Mouse (Mus musculus): Measurements from ENCODE around the gene Sycp2l.

Sycp2l gene

GRCm38 (mm10) chr13:41113940-41114339, at the start of gene Sycp2l:
Gene Sycp2l (plus strand): TSS chr13:41114307.
- DNase-seq, result no peak

- no peak for DNase-seq
These were observed 46.5 kb upstream of the Sycp2l start for GRCm38 (mm10) chr13:41067618-41068017.

- no peak for DNase-seq
These were observed 42.5 kb upstream of the Sycp2l start for GRCm38 (mm10) chr13:41071617-41072016.

GRCm38 (mm10) chr13:41073819-41074218, 40.3 kb upstream of the Sycp2l start:
- no peak for DNase-seq

- DNase-seq, result no peak
These were observed 36.2 kb upstream of the Sycp2l start for GRCm38 (mm10) chr13:41077921-41078320.

GRCm38 (mm10) chr13:41078690-41079420, 35.3 kb upstream of the Sycp2l start:
- DNase-seq, result no peak

GRCm38 (mm10) chr13:41079421-41079780, 34.7 kb upstream of the Sycp2l start, which contains the start of gene Mak:
Gene Mak (minus strand): TSS chr13:41079706.
- peak; percentile 83 for DNase-seq

- no peak for DNase-seq
These were observed 34.2 kb upstream of the Sycp2l start for GRCm38 (mm10) chr13:41079859-41080258.

GRCm38 (mm10) chr13:41080700-41081099, 33.4 kb upstream of the Sycp2l start:
- no peak for DNase-seq

GRCm38 (mm10) chr13:41084521-41084920, 29.6 kb upstream of the Sycp2l start:
- no peak for DNase-seq

GRCm38 (mm10) chr13:41085140-41085539, 29.0 kb upstream of the Sycp2l start:
- DNase-seq, result no peak

- no peak for DNase-seq
These were observed 25.4 kb upstream of the Sycp2l start for GRCm38 (mm10) chr13:41088746-41089145.

- DNase-seq, result no peak
These were observed 22.8 kb upstream of the Sycp2l start for GRCm38 (mm10) chr13:41091271-41091670.

GRCm38 (mm10) chr13:41094160-41094559, 19.9 kb upstream of the Sycp2l start:
- DNase-seq, result no peak

- no peak for DNase-seq
These were observed 16.6 kb upstream of the Sycp2l start for GRCm38 (mm10) chr13:41097324-41098058.

- DNase-seq, result no peak
These were observed 15.8 kb upstream of the Sycp2l start for GRCm38 (mm10) chr13:41098325-41098724.

- DNase-seq, result no peak
These were observed 14.1 kb upstream of the Sycp2l start for GRCm38 (mm10) chr13:41100031-41100430.

GRCm38 (mm10) chr13:41103841-41104525, 10.1 kb upstream of the Sycp2l start:
- no peak for DNase-seq

- no peak for DNase-seq
These were observed 8.6 kb upstream of the Sycp2l start for GRCm38 (mm10) chr13:41105541-41105940.

GRCm38 (mm10) chr13:41110935-41111334, 3.2 kb upstream of the Sycp2l start, which contains the start of gene Gcm2:
Gene Gcm2 (minus strand): TSS chr13:41111035.
- DNase-seq, result no peak

- DNase-seq, result no peak
These were observed 5.2 kb downstream of the Sycp2l start for GRCm38 (mm10) chr13:41119152-41119945.

- no peak for DNase-seq
These were observed 9.6 kb downstream of the Sycp2l start for GRCm38 (mm10) chr13:41123666-41124225.
